Mouse (Mus musculus) CD4-positive naive resting alpha-beta T cell, adult 76 days (primary cell): ENCODE measurements around the gene Nin. TPM values are rescaled to one million over a fixed set of nuclear protein-coding genes. Genes with fewer than 3 reads are reported as not detected.

Experiments
- total RNA-seq: library from RNA; stranded (reverse); gene quantifications from one replicate; pipeline ENCODE4 v1.2.4, GENCODE M21; 2023

Gene Nin
- 101 TPM for total RNA-seq

DNA sequence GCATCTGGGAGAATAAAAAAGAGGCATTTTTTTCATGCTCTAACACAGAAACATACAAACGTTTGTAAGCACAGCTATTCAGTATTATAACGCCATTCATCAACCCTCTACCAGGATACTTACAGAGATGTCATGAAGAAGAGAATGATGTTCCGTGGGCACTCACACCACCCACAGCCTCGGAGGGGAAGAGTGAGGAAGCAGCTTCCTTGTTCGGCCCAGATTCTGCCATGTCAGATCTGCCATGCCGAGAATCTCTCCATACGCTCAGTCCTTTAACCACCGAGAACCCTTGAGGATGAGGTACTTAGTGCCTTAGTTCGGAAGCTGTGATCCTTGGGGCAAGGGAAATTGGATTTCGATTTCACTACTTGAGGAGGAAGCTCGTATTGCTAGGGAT is at the start of gene Nin:
Gene Nin, minus strand, starts transcription at position 367 of the 400 bp plus-strand sequence.

GRCm38 (mm10) chr12:70153842-70154241 is 40.3 kb upstream of the Nin start, which contains the start of gene Abhd12b:
Gene Abhd12b (plus strand): TSS chr12:70154142.

GRCm38 (mm10) chr12:69986786-69987497 is 126.6 kb downstream of the Nin start, which contains the start of gene Sav1:
Gene Sav1 (minus strand): TSS chr12:69987002.

Other genes with a start within 250 kb of the Nin start
- gene Atl1, start 221.1 kb downstream of the Nin start, total RNA-seq: 0.59 TPM
- 28.3 TPM for gene Map4k5, start 220.5 kb downstream of the Nin start, total RNA-seq
- 21.6 TPM for gene Sav1, start 126.7 kb downstream of the Nin start, total RNA-seq
- gene Abhd12b, start 40.4 kb upstream of the Nin start, total RNA-seq: not detected
- 2.3 TPM for gene Pygl, start 117.8 kb upstream of the Nin start, total RNA-seq
- gene Trim9, start 233.9 kb upstream of the Nin start, total RNA-seq: not detected